Mouse (Mus musculus): ENCODE data around the gene Ahctf1. TPM values are rescaled to one million over a fixed set of nuclear protein-coding genes. Genes with fewer than 3 reads are reported as not detected.
"Not testable (repeated sequence)": the region's sequence is repeated elsewhere in the genome, so short reads cannot be mapped to it uniquely, and the experiment has no call there.

Ahctf1 gene
- polyA plus RNA-seq, 1 experiment from 2014 or later, result 54.6 TPM

DNA sequence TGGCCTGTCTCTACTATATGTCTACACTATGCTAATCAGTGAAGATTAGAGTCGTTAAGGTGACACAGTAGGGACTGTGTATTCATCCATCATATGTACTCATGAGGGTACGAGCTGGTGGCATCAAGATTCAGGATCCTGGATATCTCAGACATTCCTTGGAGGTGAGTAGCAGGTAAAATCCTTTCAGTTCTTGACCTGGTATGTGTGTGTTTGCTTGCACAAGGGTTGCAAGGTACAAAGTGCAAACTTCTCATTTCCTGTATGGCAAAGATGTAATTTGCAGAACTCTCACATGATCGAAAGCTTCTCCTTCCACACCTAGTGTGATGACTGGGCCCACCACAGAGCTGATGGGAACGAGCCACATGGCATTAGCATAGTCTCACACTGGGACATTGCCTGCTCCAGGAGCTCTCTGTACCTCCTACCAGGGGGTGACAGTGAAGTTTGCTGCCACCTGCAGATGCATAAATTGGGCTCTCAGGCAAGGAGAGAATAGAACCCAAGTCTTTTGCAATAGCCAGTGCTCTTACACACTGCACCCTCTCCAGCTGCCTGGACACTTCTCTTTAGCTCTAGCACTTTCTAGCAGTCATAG, 59.8 kb downstream of the Ahctf1 start:
- no peaks in the 10 kb centered on the region for H3K27me3 ChIP-seq (replicated peaks; ENCODE audit: control insufficient read depth, insufficient read depth, low read length)
- no peaks in the 10 kb centered on the region for H3K4me1 ChIP-seq (replicated peaks; ENCODE audit: control insufficient read depth, insufficient read depth, low read length)
- H3K36me3 ChIP-seq (ENCODE audit: control insufficient read depth, insufficient read depth, low read length), result peaks cover 20% of the 10 kb centered on the region; the same call in 1 of the 2 replicates
- WGBS, result 76% methylated on average over 4 of the region's 4 CpGs
- H3K27ac ChIP-seq (ENCODE audit: low read depth, low read length), result no peak overlapping the region
- no peak overlapping the region for H3K4me3 ChIP-seq (ENCODE audit: low read depth, low read length)
- H3K9me3 ChIP-seq (ENCODE audit: control insufficient read depth, low read length), result no peaks in the 10 kb centered on the region
- no peak overlapping the region for H3K4me2 ChIP-seq
- ATAC-seq (replicated peaks; ENCODE audit: low FRiP score), result peak; percentile 39
- no peak for DNase-seq (ENCODE audit: low spot score)
- no peak overlapping the region for H3K9ac ChIP-seq (ENCODE audit: low read depth, low read length)

- Histone ChIP-seq H3K4me2 (no peak overlapping the region), H3K9ac (ENCODE audit: low read depth, low read length) (no peak overlapping the region), H3K27me3 (replicated peaks; ENCODE audit: control insufficient read depth, insufficient read depth, low read length) (no peaks in the 10 kb centered on the region), H3K4me3 (ENCODE audit: low read depth, low read length) (no peak overlapping the region), H3K36me3 (ENCODE audit: control insufficient read depth, insufficient read depth, low read length) (no peaks in the 10 kb centered on the region), H3K9me3 (ENCODE audit: control insufficient read depth, low read length) (no peaks in the 10 kb centered on the region), H3K4me1 (replicated peaks; ENCODE audit: control insufficient read depth, insufficient read depth, low read length) (no peaks in the 10 kb centered on the region), H3K27ac (ENCODE audit: low read depth, low read length) (no peak overlapping the region)
- DNase-seq (ENCODE audit: low spot score), result no peak
- 89% methylated on average over 3 of the region's 3 CpGs for WGBS
- ATAC-seq (replicated peaks; ENCODE audit: low FRiP score), result no peak
Measured at GRCm38 (mm10) chr1:179736483-179736882, 67.0 kb downstream of the Ahctf1 start.

DNA sequence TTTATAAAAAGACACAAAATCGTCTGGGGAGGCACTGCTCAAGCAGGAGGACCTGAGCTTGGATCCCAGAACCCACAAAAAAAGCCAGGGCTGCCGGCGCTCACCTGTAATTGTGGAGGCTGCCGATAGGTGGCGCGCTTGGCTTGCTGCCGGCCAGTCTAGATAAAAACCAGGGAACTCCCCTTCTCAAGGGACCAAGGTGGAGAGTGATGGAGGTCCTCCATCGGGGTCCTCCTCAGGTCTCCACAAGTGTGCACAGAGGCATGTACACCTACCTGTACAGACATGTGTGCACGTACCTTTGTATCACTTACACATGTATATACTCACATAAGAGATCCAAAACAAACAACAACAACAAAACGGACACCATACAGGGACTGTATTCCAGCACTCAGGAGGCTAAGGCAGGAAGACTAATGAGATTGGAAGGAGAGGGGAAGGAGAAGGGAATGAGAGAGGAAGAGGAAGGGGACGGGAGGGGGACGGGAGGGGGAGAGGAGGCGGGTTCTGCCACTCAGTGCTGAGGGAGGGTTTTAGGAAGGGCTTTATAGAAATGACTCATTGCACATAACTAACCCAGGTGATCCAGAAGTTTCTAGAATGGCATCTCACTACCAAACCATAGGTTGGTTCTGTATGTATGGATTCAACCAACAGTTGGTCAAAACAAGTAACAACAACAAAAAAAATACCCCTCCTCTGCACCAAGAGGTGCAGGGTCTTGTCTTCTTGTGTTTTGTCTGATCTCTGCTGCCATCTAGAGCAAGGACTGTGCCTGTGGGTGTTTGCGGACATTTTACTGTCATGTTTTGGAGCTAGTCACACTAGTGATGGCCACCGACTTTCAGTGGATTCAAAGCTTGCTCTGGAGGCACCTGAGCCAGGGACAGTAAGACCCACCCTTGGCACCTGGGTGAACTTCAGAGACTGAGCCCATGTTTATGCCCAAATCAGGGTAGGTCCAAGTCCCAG, 68.7 kb downstream of the Ahctf1 start:
- no peaks in the 10 kb centered on the region for H3K4me1 ChIP-seq (replicated peaks; ENCODE audit: control insufficient read depth, insufficient read depth, low read length)
- no peaks in the 10 kb centered on the region for H3K9me3 ChIP-seq (ENCODE audit: control insufficient read depth, low read length)
- H3K27ac ChIP-seq (ENCODE audit: low read depth, low read length), result no peak overlapping the region
- 27% methylated on average over 15 of the region's 15 CpGs for WGBS
- ATAC-seq (replicated peaks; ENCODE audit: low FRiP score), result peak; percentile 66
- no peaks in the 10 kb centered on the region for H3K36me3 ChIP-seq (ENCODE audit: control insufficient read depth, insufficient read depth, low read length)
- no peak overlapping the region for H3K4me3 ChIP-seq (ENCODE audit: low read depth, low read length)
- no peaks in the 10 kb centered on the region for H3K27me3 ChIP-seq (replicated peaks; ENCODE audit: control insufficient read depth, insufficient read depth, low read length)
- no peak overlapping the region for H3K9ac ChIP-seq (ENCODE audit: low read depth, low read length)
- peak; percentile 65 for DNase-seq (ENCODE audit: low spot score)
- peak overlapping the region; percentile 40 for H3K4me2 ChIP-seq

- Histone ChIP-seq H3K9me3 (ENCODE audit: control insufficient read depth, low read length) (no peaks in the 10 kb centered on the region), H3K4me3 (ENCODE audit: low read depth, low read length) (no peak overlapping the region), H3K4me1 (replicated peaks; ENCODE audit: control insufficient read depth, insufficient read depth, low read length) (no peaks in the 10 kb centered on the region), H3K27ac (ENCODE audit: low read depth, low read length) (no peak overlapping the region), H3K4me2 (no peak overlapping the region), H3K9ac (ENCODE audit: low read depth, low read length) (no peak overlapping the region), H3K27me3 (replicated peaks; ENCODE audit: control insufficient read depth, insufficient read depth, low read length) (no peaks in the 10 kb centered on the region), H3K36me3 (ENCODE audit: control insufficient read depth, insufficient read depth, low read length) (no peaks in the 10 kb centered on the region)
- WGBS, result 78% methylated on average over 3 of the region's 3 CpGs
- no peak for DNase-seq (ENCODE audit: low spot score)
- ATAC-seq (replicated peaks; ENCODE audit: low FRiP score), result no peak
Measured at GRCm38 (mm10) chr1:179731391-179731790, 72.1 kb downstream of the Ahctf1 start.

- ATAC-seq (replicated peaks; ENCODE audit: low FRiP score) (no peak), DNase-seq (ENCODE audit: low spot score) (no peak)
- H3K9me3 ChIP-seq (ENCODE audit: control insufficient read depth, low read length), result no peaks in the 10 kb centered on the region
- H3K4me3 ChIP-seq (ENCODE audit: low read depth, low read length), result no peak overlapping the region
- H3K36me3 ChIP-seq (ENCODE audit: control insufficient read depth, insufficient read depth, low read length), result no peaks in the 10 kb centered on the region
- no peaks in the 10 kb centered on the region for H3K4me1 ChIP-seq (replicated peaks; ENCODE audit: control insufficient read depth, insufficient read depth, low read length)
- H3K27me3 ChIP-seq (replicated peaks; ENCODE audit: control insufficient read depth, insufficient read depth, low read length), result no peaks in the 10 kb centered on the region
- 81% methylated on average over 10 of the region's 10 CpGs for WGBS
- no peak overlapping the region for H3K4me2 ChIP-seq
- no peak overlapping the region for H3K27ac ChIP-seq (ENCODE audit: low read depth, low read length)
- no peak overlapping the region for H3K9ac ChIP-seq (ENCODE audit: low read depth, low read length)
Measured at GRCm38 (mm10) chr1:179728661-179729060, 74.8 kb downstream of the Ahctf1 start.

GRCm38 (mm10) chr1:179722811-179723469, 80.5 kb downstream of the Ahctf1 start:
- no peak overlapping the region for H3K9ac ChIP-seq (ENCODE audit: low read depth, low read length)
- 69% methylated on average over 8 of the region's 8 CpGs for WGBS
- ATAC-seq (replicated peaks; ENCODE audit: low FRiP score) (no peak), DNase-seq (ENCODE audit: low spot score) (no peak)
- no peak overlapping the region for H3K4me3 ChIP-seq (ENCODE audit: low read depth, low read length)
- H3K36me3 ChIP-seq (ENCODE audit: control insufficient read depth, insufficient read depth, low read length), result no peaks in the 10 kb centered on the region
- H3K4me2 ChIP-seq, result no peak overlapping the region
- H3K4me1 ChIP-seq (replicated peaks; ENCODE audit: control insufficient read depth, insufficient read depth, low read length), result no peaks in the 10 kb centered on the region
- H3K27ac ChIP-seq (ENCODE audit: low read depth, low read length), result no peak overlapping the region
- no peaks in the 10 kb centered on the region for H3K9me3 ChIP-seq (ENCODE audit: control insufficient read depth, low read length)
- no peaks in the 10 kb centered on the region for H3K27me3 ChIP-seq (replicated peaks; ENCODE audit: control insufficient read depth, insufficient read depth, low read length)

DNA sequence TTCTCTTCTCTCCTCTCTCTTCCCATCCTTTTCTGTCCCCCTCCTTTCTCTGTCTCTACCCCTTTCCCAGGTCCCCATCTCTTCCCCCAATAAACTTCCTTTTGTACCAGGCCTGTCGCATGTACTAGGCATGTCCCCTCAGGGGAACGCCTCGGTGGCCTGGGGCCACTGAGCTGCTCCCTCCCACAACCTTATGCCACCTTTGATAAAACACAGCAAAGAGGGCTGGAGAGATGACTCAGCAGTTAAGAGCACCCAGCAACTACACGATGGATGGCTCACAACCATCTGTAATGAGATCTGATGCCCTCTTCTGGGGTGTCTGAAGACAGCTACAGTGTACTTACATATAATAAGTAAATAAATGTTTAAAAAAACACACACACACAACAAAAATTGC, 87.7 kb downstream of the Ahctf1 start:
- H3K4me1 ChIP-seq (replicated peaks; ENCODE audit: control insufficient read depth, insufficient read depth, low read length), result no peaks in the 10 kb centered on the region
- H3K4me3 ChIP-seq (ENCODE audit: low read depth, low read length), result no peak overlapping the region
- WGBS, result 60% methylated on average over 4 of the region's 4 CpGs
- H3K27me3 ChIP-seq (replicated peaks; ENCODE audit: control insufficient read depth, insufficient read depth, low read length), result no peaks in the 10 kb centered on the region
- no peak overlapping the region for H3K9ac ChIP-seq (ENCODE audit: low read depth, low read length)
- H3K4me2 ChIP-seq, result no peak overlapping the region
- DNase-seq (ENCODE audit: low spot score) (no peak), ATAC-seq (replicated peaks; ENCODE audit: low FRiP score) (peak; percentile 75)
- no peaks in the 10 kb centered on the region for H3K9me3 ChIP-seq (ENCODE audit: control insufficient read depth, low read length)
- H3K27ac ChIP-seq (ENCODE audit: low read depth, low read length), result no peak overlapping the region
- no peaks in the 10 kb centered on the region for H3K36me3 ChIP-seq (ENCODE audit: control insufficient read depth, insufficient read depth, low read length)

DNA sequence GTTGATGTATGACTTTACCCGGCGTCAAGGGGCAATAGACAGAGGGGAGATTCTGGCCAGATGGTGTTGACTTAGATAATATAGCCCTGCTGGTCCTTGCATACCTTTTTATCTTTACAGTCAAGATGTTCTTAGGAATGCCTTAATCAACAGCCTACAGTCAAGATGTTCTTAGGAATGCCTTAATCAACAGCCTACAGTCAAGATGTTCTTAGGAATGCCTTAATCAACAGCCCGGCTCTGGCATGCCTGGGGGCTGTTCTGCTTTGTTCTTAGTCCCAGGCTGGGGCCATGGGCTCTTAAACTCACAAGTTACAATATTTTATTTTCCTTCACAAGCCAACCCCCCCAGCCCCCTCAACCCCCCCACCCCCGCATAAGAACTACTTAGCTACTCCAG, 88.2 kb downstream of the Ahctf1 start:
- not testable (repeated sequence) for H3K4me1 ChIP-seq (replicated peaks; ENCODE audit: control insufficient read depth, insufficient read depth, low read length); H3K36me3 ChIP-seq (ENCODE audit: control insufficient read depth, insufficient read depth, low read length); H3K9me3 ChIP-seq (ENCODE audit: control insufficient read depth, low read length); ATAC-seq (replicated peaks; ENCODE audit: low FRiP score); H3K4me2 ChIP-seq; DNase-seq (ENCODE audit: low spot score); H3K9ac ChIP-seq (ENCODE audit: low read depth, low read length); H3K4me3 ChIP-seq (ENCODE audit: low read depth, low read length); H3K27ac ChIP-seq (ENCODE audit: low read depth, low read length); H3K27me3 ChIP-seq (replicated peaks; ENCODE audit: control insufficient read depth, insufficient read depth, low read length)
- WGBS, result 57% methylated on average over 4 of the region's 4 CpGs

Data from liver, embryonic 11.5 days (tissue).